Mouse (Mus musculus) hindbrain, embryonic 11.5 days (tissue): ENCODE measurements around the gene Fgfr2. TPM values are rescaled to one million over a fixed set of nuclear protein-coding genes. Genes with fewer than 3 reads are reported as not detected.
A peak's percentile ranks its signal among the peaks of the same experiment; 100 is the strongest.

Experiments
- ATAC-seq: fragments of 200-750 bp; cut with Nextera tagmentation; 2 replicates; pipeline ENCODE4 v1.8.0; 2017; ENCODE audit warnings: mild to moderate bottlenecking, moderate TSS enrichment, moderate library complexity; ENCODE audit not compliant: low FRiP score
- DNase-seq: peaks from one replicate; pipeline ENCODE4 v3.0.0-alpha.2; 2015; ENCODE audit warnings: low spot score
- H3K27ac ChIP-seq: fragments of 300-500 bp; sonication (generic); 2 replicates; pipeline ENCODE4 v1.5.1; 2014; ENCODE audit warnings: mild to moderate bottlenecking, low read depth, low read length
- H3K27me3 ChIP-seq: fragments of 300-500 bp; sonication (generic); 2 replicates; pipeline ENCODE4 v1.6.1; 2014; ENCODE audit warnings: mild to moderate bottlenecking, low read length, moderate library complexity, mixed read lengths; ENCODE audit not compliant: control insufficient read depth, insufficient read depth
- H3K36me3 ChIP-seq: fragments of 300-500 bp; sonication (generic); 2 replicates; pipeline ENCODE4 v1.6.1; 2014; ENCODE audit warnings: mild to moderate bottlenecking, low read length, moderate library complexity, mixed read lengths; ENCODE audit not compliant: control insufficient read depth, insufficient read depth
- H3K4me1 ChIP-seq: fragments of 300-500 bp; sonication (generic); replicated peaks from 2 replicates; pipeline ENCODE4 v1.6.1; 2014; ENCODE audit warnings: low read length, mixed read lengths; ENCODE audit not compliant: control insufficient read depth, insufficient read depth
- H3K4me2 ChIP-seq: fragments of 300-500 bp; sonication (generic); replicated peaks from 2 replicates; pipeline ENCODE4 v1.6.1; 2014; ENCODE audit warnings: mild to moderate bottlenecking, low read depth, low read length
- H3K4me3 ChIP-seq: fragments of 300-500 bp; sonication (generic); 2 replicates; pipeline ENCODE4 v1.5.1; 2014; ENCODE audit warnings: low read depth, low read length
- H3K9ac ChIP-seq: fragments of 300-500 bp; sonication (generic); 2 replicates; pipeline ENCODE4 v1.6.1; 2014; ENCODE audit warnings: low read depth, low read length
- H3K9me3 ChIP-seq: fragments of 300-500 bp; sonication (generic); 2 replicates; pipeline ENCODE4 v1.6.1; 2016; ENCODE audit warnings: low read length; ENCODE audit not compliant: control insufficient read depth
- WGBS: fragments of 180-500 bp; shearing (Covaris S2); extraction: QIAGEN DNeasy Blood & Tissue Kit; methylation state at CpG from one replicate; pipeline ENCODE4 v1.1.7; 2014; 5-methylcytosine and 5-hydroxymethylcytosine counted together
- polyA plus RNA-seq: library from polyadenylated mRNA; unstranded; fragments of >200 nt; fragmentation: Nextera tagmentation; extraction: Ambion mirVana; gene quantifications from 2 replicates; pipeline ENCODE4 v1.2.1, GENCODE M21; 2014

The Fgfr2 gene
- polyA plus RNA-seq, 1 experiment from 2014 or later, result 71.3 TPM

GRCm38 (mm10) chr7:131027557-131027956, 2095.6 kb downstream of the Fgfr2 start:
- Histone ChIP-seq H3K9me3 (no peaks in the 10 kb centered on the region), H3K27me3 (no peaks in the 10 kb centered on the region), H3K4me3 (no peak overlapping the region), H3K4me1 (no peaks in the 10 kb centered on the region), H3K36me3 (no peaks in the 10 kb centered on the region), H3K9ac (no peak overlapping the region), H3K4me2 (no peak overlapping the region), H3K27ac (no peak overlapping the region)
- ATAC-seq (no peak), DNase-seq (no peak)
- WGBS, result 80% methylated on average over 1 of the region's 1 CpGs

GRCm38 (mm10) chr7:131024807-131025206, 2098.3 kb downstream of the Fgfr2 start:
- Histone ChIP-seq H3K9ac (no peak overlapping the region), H3K4me2 (no peak overlapping the region), H3K27ac (no peak overlapping the region), H3K4me1 (no peaks in the 10 kb centered on the region), H3K9me3 (no peaks in the 10 kb centered on the region), H3K27me3 (no peaks in the 10 kb centered on the region), H3K4me3 (no peak overlapping the region), H3K36me3 (no peaks in the 10 kb centered on the region)
- ATAC-seq, result no peak
- 79% methylated on average over 1 of the region's 1 CpGs for WGBS
- no peak for DNase-seq

GRCm38 (mm10) chr7:131019181-131019580, 2104.0 kb downstream of the Fgfr2 start:
- H3K27me3 ChIP-seq, result no peaks in the 10 kb centered on the region
- H3K9ac ChIP-seq, result no peak overlapping the region
- WGBS, result 94% methylated on average over 2 of the region's 2 CpGs
- no peak overlapping the region for H3K4me3 ChIP-seq
- H3K36me3 ChIP-seq, result no peaks in the 10 kb centered on the region
- no peak overlapping the region for H3K27ac ChIP-seq
- no peaks in the 10 kb centered on the region for H3K9me3 ChIP-seq
- ATAC-seq (no peak), DNase-seq (no peak)
- no peak overlapping the region for H3K4me2 ChIP-seq
- no peaks in the 10 kb centered on the region for H3K4me1 ChIP-seq

- Histone ChIP-seq H3K9ac (no peak overlapping the region), H3K4me3 (no peak overlapping the region), H3K27ac (no peak overlapping the region), H3K4me1 (no peaks in the 10 kb centered on the region), H3K27me3 (no peaks in the 10 kb centered on the region), H3K4me2 (no peak overlapping the region), H3K9me3 (no peaks in the 10 kb centered on the region), H3K36me3 (no peaks in the 10 kb centered on the region)
- DNase-seq (no peak), ATAC-seq (no peak)
- WGBS, result 79% methylated on average over 1 of the region's 1 CpGs
Measured at GRCm38 (mm10) chr7:131011901-131012300, 2111.2 kb downstream of the Fgfr2 start.

- H3K4me3 ChIP-seq, result no peak overlapping the region
- H3K4me2 ChIP-seq, result no peak overlapping the region
- H3K27ac ChIP-seq, result no peak overlapping the region
- H3K27me3 ChIP-seq, result no peaks in the 10 kb centered on the region
- no peak overlapping the region for H3K9ac ChIP-seq
- DNase-seq (no peak), ATAC-seq (no peak)
- 82% methylated on average over 5 of the region's 5 CpGs for WGBS
- no peaks in the 10 kb centered on the region for H3K9me3 ChIP-seq
- no peaks in the 10 kb centered on the region for H3K36me3 ChIP-seq
- H3K4me1 ChIP-seq, result no peaks in the 10 kb centered on the region
Measured at GRCm38 (mm10) chr7:131009178-131009577, 2114.0 kb downstream of the Fgfr2 start.

GRCm38 (mm10) chr7:131007221-131007620, 2115.9 kb downstream of the Fgfr2 start:
- Histone ChIP-seq H3K9ac (no peak overlapping the region), H3K36me3 (no peaks in the 10 kb centered on the region), H3K4me3 (no peak overlapping the region), H3K9me3 (no peaks in the 10 kb centered on the region), H3K4me2 (no peak overlapping the region), H3K4me1 (no peaks in the 10 kb centered on the region), H3K27ac (no peak overlapping the region), H3K27me3 (no peaks in the 10 kb centered on the region)
- 95% methylated on average over 2 of the region's 2 CpGs for WGBS
- no peak for ATAC-seq
- no peak for DNase-seq

GRCm38 (mm10) chr7:131004071-131004470, 2119.1 kb downstream of the Fgfr2 start:
- no peak overlapping the region for H3K4me2 ChIP-seq
- no peaks in the 10 kb centered on the region for H3K36me3 ChIP-seq
- no peak overlapping the region for H3K9ac ChIP-seq
- H3K27me3 ChIP-seq, result no peaks in the 10 kb centered on the region
- no peak overlapping the region for H3K27ac ChIP-seq
- H3K4me3 ChIP-seq, result no peak overlapping the region
- H3K4me1 ChIP-seq, result no peaks in the 10 kb centered on the region
- ATAC-seq (no peak), DNase-seq (no peak)
- no peaks in the 10 kb centered on the region for H3K9me3 ChIP-seq
- 89% methylated on average over 5 of the region's 5 CpGs for WGBS

GRCm38 (mm10) chr7:131001976-131002726, 2121.0 kb downstream of the Fgfr2 start:
- Histone ChIP-seq H3K9ac (no peak overlapping the region), H3K36me3 (no peaks in the 10 kb centered on the region), H3K4me3 (no peak overlapping the region), H3K27me3 (no peaks in the 10 kb centered on the region), H3K4me1 (no peaks in the 10 kb centered on the region), H3K27ac (no peak overlapping the region), H3K4me2 (no peak overlapping the region), H3K9me3 (no peaks in the 10 kb centered on the region)
- no peak for ATAC-seq
- 87% methylated on average over 12 of the region's 12 CpGs for WGBS
- DNase-seq, result no peak

- 47% methylated on average over 8 of the region's 8 CpGs for WGBS
- Histone ChIP-seq H3K4me2 (no peak overlapping the region), H3K4me1 (no peaks in the 10 kb centered on the region), H3K27ac (no peak overlapping the region), H3K27me3 (no peaks in the 10 kb centered on the region), H3K9me3 (no peaks in the 10 kb centered on the region), H3K4me3 (no peak overlapping the region), H3K36me3 (no peaks in the 10 kb centered on the region), H3K9ac (no peak overlapping the region)
- ATAC-seq (no peak), DNase-seq (peak; percentile 23)
Measured at GRCm38 (mm10) chr7:130993907-130994306, 2129.2 kb downstream of the Fgfr2 start.
